Comparison of ENCODE assay signal across 16 mouse cellular contexts in genomic region chr13:46819202-46819728, GRCm38 (mm10).
DNase-seq lines count a peak whose midpoint lies in the region; ATAC-seq and TF ChIP-seq lines count a peak whose summit lies in the region.
"Had no signal": no experiment of that assay in that cellular context is flagged by ENCODE, and none has a peak within 500 bp of the region (broad histone marks: within the 10 kb centered on the region; RNA-seq: fewer than 3 reads in every experiment).

No protein-coding gene starts in this region.

- TF ChIP-seq CTCF in layer of hippocampus, adult 2 months (conservative IDR thresholded peaks at IDR 0.05): peak; percentile 31; the same call in 1 of the 2 replicates

- no peaks in the 10 kb centered on the region for H3K27me3 ChIP-seq in embryonic facial prominence, embryonic 13.5 days
- H3K27me3 ChIP-seq in forebrain, embryonic 16.5 days (replicated peaks; ENCODE audit: control insufficient read depth, insufficient read depth, low read length): no peaks in the 10 kb centered on the region
- H3K27me3 ChIP-seq in midbrain, embryonic 16.5 days (ENCODE audit: control insufficient read depth, insufficient read depth, low read depth, low read length): no peaks in the 10 kb centered on the region
- no peaks in the 10 kb centered on the region for H3K27me3 ChIP-seq in heart, embryonic 12.5 days (replicated peaks)
- H3K27me3 ChIP-seq: CH12.LX; heart, embryonic 13.5 days; liver, embryonic 12.5 days; Patski had no signal

- peaks cover 46% of the 10 kb centered on the region for H3K36me3 ChIP-seq in embryonic facial prominence, embryonic 13.5 days
- no peaks in the 10 kb centered on the region for H3K36me3 ChIP-seq in forebrain, embryonic 16.5 days (ENCODE audit: control insufficient read depth, insufficient read depth)
- peaks cover 6% of the 10 kb centered on the region; the same call in 1 of the 2 replicates for H3K36me3 ChIP-seq in midbrain, embryonic 16.5 days (ENCODE audit: control insufficient read depth, insufficient read depth, low read length)
- peaks cover 50% of the 10 kb centered on the region for H3K36me3 ChIP-seq in heart, embryonic 12.5 days

- no peak overlapping the region for H3K4me3 ChIP-seq in layer of hippocampus, adult 2 months
- no peak overlapping the region for H3K4me3 ChIP-seq in embryonic facial prominence, embryonic 13.5 days
- no peak overlapping the region for H3K4me3 ChIP-seq in forebrain, embryonic 16.5 days (replicated peaks; ENCODE audit: low read length)
- H3K4me3 ChIP-seq in midbrain, embryonic 16.5 days (ENCODE audit: low read depth, low read length): peak overlapping the region; percentile 24; the same call in 1 of the 2 replicates
- no peak overlapping the region for H3K4me3 ChIP-seq in heart, embryonic 12.5 days
- H3K4me3 ChIP-seq: erythroblast, embryonic 14.5 days; heart, embryonic 13.5 days; liver, embryonic 12.5 days; myocyte had no signal

- no peak overlapping the region for H3K27ac ChIP-seq in layer of hippocampus, adult 2 months
- no peak overlapping the region for H3K27ac ChIP-seq in embryonic facial prominence, embryonic 13.5 days
- no peak overlapping the region for H3K27ac ChIP-seq in forebrain, embryonic 16.5 days (ENCODE audit: low read length)
- peak overlapping the region; percentile 74 for H3K27ac ChIP-seq in midbrain, embryonic 16.5 days (ENCODE audit: low read length)
- no peak overlapping the region for H3K27ac ChIP-seq in heart, embryonic 12.5 days (ENCODE audit: poor library complexity, severe bottlenecking)
- H3K27ac ChIP-seq: heart, embryonic 13.5 days; liver, embryonic 12.5 days had no signal

- no peak overlapping the region for H3K9ac ChIP-seq in embryonic facial prominence, embryonic 13.5 days
- no peak overlapping the region for H3K9ac ChIP-seq in forebrain, embryonic 16.5 days (replicated peaks; ENCODE audit: low read depth, low read length)
- peak overlapping the region; percentile 39; the same call in 1 of the 2 replicates for H3K9ac ChIP-seq in midbrain, embryonic 16.5 days (ENCODE audit: low read depth, low read length)
- H3K9ac ChIP-seq in heart, embryonic 12.5 days: no peak overlapping the region
- H3K9ac ChIP-seq: heart, embryonic 13.5 days; liver, embryonic 12.5 days had no signal

- ATAC-seq in embryonic facial prominence, embryonic 13.5 days (ENCODE audit: insufficient number of reproducible peaks, insufficient read depth, low FRiP score, low TSS enrichment, low read depth): 0 out of 2 replicates have a peak, but pooled peaks have one; percentile 37
- no peak for ATAC-seq in forebrain, embryonic 16.5 days
- peak; percentile 63; the same call in 1 of the 2 replicates for ATAC-seq in midbrain, embryonic 16.5 days
- ATAC-seq in heart, embryonic 12.5 days (ENCODE audit: insufficient number of reproducible peaks, low FRiP score): no peak
- ATAC-seq: liver, embryonic 12.5 days; Patski had no signal

- no peaks in the 10 kb centered on the region for H3K9me3 ChIP-seq in embryonic facial prominence, embryonic 13.5 days
- H3K9me3 ChIP-seq in forebrain, embryonic 16.5 days (ENCODE audit: control insufficient read depth, low read length): no peaks in the 10 kb centered on the region
- no peaks in the 10 kb centered on the region for H3K9me3 ChIP-seq in midbrain, embryonic 16.5 days (replicated peaks; ENCODE audit: control insufficient read depth, low read length, poor library complexity, severe bottlenecking)
- no peaks in the 10 kb centered on the region for H3K9me3 ChIP-seq in heart, embryonic 12.5 days (replicated peaks)
- H3K9me3 ChIP-seq: heart, embryonic 13.5 days; liver, embryonic 12.5 days had no signal

- WGBS in embryonic facial prominence, embryonic 13.5 days: 66% methylated on average over 8 of the region's 8 CpGs
- WGBS in forebrain, embryonic 16.5 days: 46% methylated on average over 8 of the region's 8 CpGs
- WGBS in midbrain, embryonic 16.5 days: 31% methylated on average over 8 of the region's 8 CpGs
- WGBS in heart, embryonic 12.5 days: 64% methylated on average over 8 of the region's 8 CpGs

- H3K4me1 ChIP-seq in embryonic facial prominence, embryonic 13.5 days: peaks cover 13% of the 10 kb centered on the region; the same call in 1 of the 2 replicates
- H3K4me1 ChIP-seq in forebrain, embryonic 16.5 days (replicated peaks; ENCODE audit: control insufficient read depth, insufficient read depth, low read length): peaks cover 8% of the 10 kb centered on the region
- H3K4me1 ChIP-seq in midbrain, embryonic 16.5 days (ENCODE audit: control insufficient read depth, insufficient read depth, low read length): peaks cover 15% of the 10 kb centered on the region
- peaks cover 19% of the 10 kb centered on the region for H3K4me1 ChIP-seq in heart, embryonic 12.5 days (replicated peaks)

- no peak for DNase-seq in layer of hippocampus, adult 2 months (ENCODE audit: low spot score in 2 of 2)
- DNase-seq in layer of hippocampus, postnatal 14 days (ENCODE audit: low spot score in 2 of 2): no peak
- DNase-seq in spleen, adult 18-20 months: no peak
- DNase-seq: gastrocnemius, postnatal 36 days; kidney, adult 11 months; lung, postnatal 4 days had no signal

- H3K4me2 ChIP-seq in embryonic facial prominence, embryonic 13.5 days: no peak overlapping the region
- peak overlapping the region; percentile 27 for H3K4me2 ChIP-seq in forebrain, embryonic 16.5 days (ENCODE audit: low read length)
- H3K4me2 ChIP-seq in midbrain, embryonic 16.5 days (ENCODE audit: low read length): peak overlapping the region; percentile 51
- H3K4me2 ChIP-seq in heart, embryonic 12.5 days: no peak overlapping the region
- H3K4me2 ChIP-seq: heart, embryonic 13.5 days; liver, embryonic 12.5 days had no signal

Comparison
In these comparisons a context has a peak if more than half of its experiments do, and no peak if none do; other contexts are left out.
1. ATAC-seq: peak in embryonic facial prominence, embryonic 13.5 days (single experiment) and midbrain, embryonic 16.5 days (single experiment); none in forebrain, embryonic 16.5 days (single experiment) and heart, embryonic 12.5 days (single experiment).
2. H3K4me2 ChIP-seq: peak in forebrain, embryonic 16.5 days (single experiment) and midbrain, embryonic 16.5 days (single experiment); none in embryonic facial prominence, embryonic 13.5 days (single experiment) and heart, embryonic 12.5 days (single experiment).